Mouse (Mus musculus) right cerebral cortex, postnatal 4 days (tissue): ENCODE measurements around the gene Lgals3bp.
A peak's percentile ranks its signal among the peaks of the same experiment; 100 is the strongest.

Experiments
- DNase-seq: peaks from one replicate; pipeline ENCODE4 v3.0.0-alpha.2; 2022

Gene Lgals3bp

DNA sequence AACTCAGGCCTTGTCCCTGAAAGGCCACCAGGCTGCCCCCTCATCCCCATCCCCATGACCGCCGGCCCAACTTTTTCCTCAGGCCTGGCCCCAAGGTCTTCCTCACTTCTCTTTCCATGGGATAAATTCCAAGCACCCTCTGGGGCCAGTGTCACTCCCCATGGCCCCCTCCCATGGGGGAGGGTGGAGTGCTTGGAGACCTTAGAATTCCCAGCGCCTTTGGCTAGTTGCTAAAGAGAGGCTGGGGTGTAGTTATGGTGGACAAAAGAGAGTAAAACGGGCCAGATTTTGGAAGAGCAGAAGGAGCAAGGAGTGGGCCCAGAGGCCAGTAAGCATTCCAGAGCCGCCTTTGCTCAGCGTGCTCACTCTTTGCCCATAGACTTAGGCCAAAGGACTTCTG, 46.3 kb downstream of the Lgals3bp start, which contains the start of gene Timp2:
TSS of gene Timp2 (minus strand) at position 101 of the 400 bp plus-strand sequence.
- DNase-seq = no peak

- DNase-seq = peak; percentile 93
Observed at GRCm38 (mm10) chr11:118355205-118355604, 46.7 kb downstream of the Lgals3bp start.

DNA sequence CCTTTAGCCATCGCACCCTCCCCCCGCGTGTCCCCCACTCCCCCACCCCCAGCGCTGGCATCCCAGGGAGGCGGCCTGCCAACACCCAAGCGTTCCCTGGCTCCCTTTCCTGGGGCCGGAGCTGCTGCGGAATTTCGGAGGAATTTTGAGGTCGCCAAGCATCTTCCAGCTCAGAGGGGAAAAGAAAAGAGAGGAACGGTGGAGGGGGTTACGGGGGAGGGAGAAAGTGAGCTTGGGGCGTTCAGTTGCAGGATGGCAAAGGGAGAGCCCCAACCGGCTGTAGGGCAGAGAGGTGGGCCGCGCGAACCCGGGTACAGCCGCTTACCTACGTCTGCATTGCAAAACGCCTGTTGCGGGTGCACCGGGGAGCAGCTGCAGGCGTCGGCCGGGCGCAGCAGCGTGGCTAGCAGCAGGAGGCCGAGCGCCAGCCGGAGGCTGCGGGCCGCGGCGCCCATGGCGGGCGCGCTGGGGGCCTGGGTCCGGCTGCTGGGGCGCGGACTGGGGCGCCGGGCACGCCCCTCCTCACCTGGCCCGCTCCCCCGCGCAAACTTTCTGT, 47.2 kb downstream of the Lgals3bp start:
- peak; percentile 58 for DNase-seq

- no peak for DNase-seq
Observed at GRCm38 (mm10) chr11:118349494-118349893, 52.4 kb downstream of the Lgals3bp start.

DNA sequence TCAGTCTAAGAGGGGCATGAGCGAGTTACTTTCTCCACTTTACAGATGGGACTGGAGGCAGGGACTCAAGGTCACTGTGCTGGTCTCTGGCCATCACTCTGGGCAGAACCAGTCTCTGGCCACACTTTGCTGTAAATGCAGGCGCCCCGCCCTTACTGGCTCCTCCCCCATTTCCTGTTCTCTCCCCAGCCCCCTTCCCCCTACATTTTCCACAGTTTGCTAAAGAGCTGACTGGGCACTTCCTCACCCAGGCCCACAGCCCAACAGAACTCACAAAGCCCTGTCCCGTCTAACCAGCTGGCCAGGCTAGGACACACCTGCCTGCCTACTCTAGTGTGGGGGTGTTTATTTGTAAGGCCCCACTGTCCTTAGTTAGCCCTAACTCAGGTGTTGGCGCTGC, 53.0 kb downstream of the Lgals3bp start:
- no peak for DNase-seq

- no peak for DNase-seq
Observed at GRCm38 (mm10) chr11:118348419-118348818, 53.5 kb downstream of the Lgals3bp start.

DNA sequence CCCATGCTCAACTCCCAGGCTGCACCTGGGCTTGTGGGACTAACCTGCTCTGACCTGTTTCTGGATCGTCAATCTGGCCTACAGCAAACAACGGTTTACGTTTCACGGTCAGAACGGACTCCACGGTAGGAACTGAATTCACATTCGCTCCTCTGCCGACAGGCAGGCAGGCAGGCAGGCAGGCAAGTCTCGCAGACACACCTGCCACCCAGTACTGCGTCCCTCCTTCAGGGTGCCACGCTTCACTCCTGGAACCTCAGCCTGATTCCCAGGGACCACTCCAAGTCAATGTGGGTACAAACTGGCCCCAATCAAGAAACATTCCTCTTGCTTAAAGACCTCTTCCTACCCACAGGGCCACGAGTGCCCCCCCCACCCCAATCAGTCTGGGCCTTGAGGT, 54.0 kb downstream of the Lgals3bp start:
- DNase-seq = no peak

GRCm38 (mm10) chr11:118347391-118347790, 54.5 kb downstream of the Lgals3bp start:
- DNase-seq = no peak

DNA sequence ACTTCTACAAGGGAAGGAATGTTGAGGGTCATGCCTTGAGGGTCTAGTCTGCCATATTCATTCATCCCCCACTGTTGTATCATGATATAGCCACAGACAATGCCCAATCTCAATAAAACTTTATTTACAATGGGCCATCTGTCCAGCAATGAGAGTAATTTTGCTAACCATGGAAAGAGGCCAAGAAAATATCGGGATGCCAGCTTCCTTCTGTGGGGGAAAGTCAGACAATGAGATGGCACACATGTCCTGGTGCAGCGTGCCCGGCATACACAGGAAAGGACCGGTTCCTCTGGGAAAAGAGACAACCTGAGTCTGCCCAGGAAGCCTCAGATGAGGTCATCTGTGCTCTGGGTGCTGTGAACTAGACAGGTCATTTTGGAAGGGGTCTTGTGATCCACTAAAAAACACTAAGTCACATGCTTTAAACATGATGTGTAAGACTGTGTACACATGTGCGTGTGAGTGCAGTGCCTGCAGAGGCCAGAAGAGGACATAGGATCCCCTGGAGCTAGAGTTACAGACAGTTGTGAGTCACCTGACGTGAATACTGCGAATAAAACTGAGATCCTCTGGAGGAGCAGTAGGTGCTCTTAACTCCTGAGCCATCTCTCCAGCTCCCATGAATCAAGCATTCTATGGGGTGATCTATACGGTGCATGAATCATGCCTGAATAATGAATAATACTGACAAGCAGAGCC, 55.3 kb downstream of the Lgals3bp start:
- DNase-seq = no peak

GRCm38 (mm10) chr11:118345693-118346092, 56.2 kb downstream of the Lgals3bp start:
- DNase-seq = peak; percentile 64

DNA sequence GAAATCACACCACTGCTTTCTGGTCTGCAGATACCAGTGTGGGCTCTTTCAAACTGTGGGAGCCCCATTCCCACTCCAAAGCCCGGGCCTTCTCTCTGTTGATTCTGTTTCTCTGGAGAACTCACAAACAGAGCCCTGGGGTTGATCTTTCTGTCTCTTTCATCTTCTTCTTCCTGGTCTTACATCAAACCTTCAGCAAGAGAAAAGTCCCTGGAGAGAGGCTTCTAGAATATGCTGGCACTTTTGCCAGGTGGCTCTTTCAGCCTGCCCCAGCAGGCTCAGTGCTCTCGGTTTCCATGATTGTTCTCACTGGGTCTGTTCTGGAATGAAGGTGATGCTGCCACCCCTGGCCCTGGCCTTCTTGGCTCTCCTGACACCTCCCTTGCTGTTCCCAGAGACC, 58.3 kb downstream of the Lgals3bp start:
- no peak for DNase-seq
